Mouse (Mus musculus): ENCODE results near the gene Ghr. TPM values are rescaled to one million over a fixed set of nuclear protein-coding genes. Genes with fewer than 3 reads are reported as not detected.
A peak's percentile ranks its signal among the peaks of the same experiment; 100 is the strongest.

Ghr gene
- polyA plus RNA-seq, 1 experiment from 2014 or later: 8.8 TPM

- 53% methylated on average over 3 of the region's 3 CpGs for WGBS
These were observed 2.0 kb downstream of the Ghr start for GRCm38 (mm10) chr15:3581337-3581736.

GRCm38 (mm10) chr15:3580216-3580615 lies 3.1 kb downstream of the Ghr start:
- Histone ChIP-seq H3K27me3 (peaks cover 6% of the 10 kb centered on the region; the same call in 1 of the 2 replicates), H3K9me3 (no peaks in the 10 kb centered on the region), H3K4me1 (replicated peaks) (peaks cover 9% of the 10 kb centered on the region), H3K36me3 (no peaks in the 10 kb centered on the region), H3K4me2 (replicated peaks) (no peak overlapping the region), H3K4me3 (replicated peaks) (no peak overlapping the region), H3K27ac (no peak overlapping the region), H3K9ac (replicated peaks) (no peak overlapping the region)
- no peak for ATAC-seq
- 86% methylated on average over 2 of the region's 2 CpGs for WGBS

More at GRCm38 (mm10) chr15:3581337-3581736, 2.0 kb downstream of the Ghr start:
- Histone ChIP-seq H3K4me2 (replicated peaks) (peak overlapping the region; percentile 78), H3K27me3 (peaks cover 6% of the 10 kb centered on the region; the same call in 1 of the 2 replicates), H3K4me1 (replicated peaks) (peaks cover 9% of the 10 kb centered on the region), H3K27ac (no peak overlapping the region), H3K4me3 (replicated peaks) (peak overlapping the region; percentile 63; the same call in 1 of the 2 replicates), H3K36me3 (no peaks in the 10 kb centered on the region), H3K9ac (replicated peaks) (no peak overlapping the region), H3K9me3 (no peaks in the 10 kb centered on the region)
- ATAC-seq: no peak

- H3K9ac ChIP-seq (replicated peaks): no peak overlapping the region
- no peak for ATAC-seq
These were observed 4.9 kb downstream of the Ghr start for GRCm38 (mm10) chr15:3578286-3578980.

GRCm38 (mm10) chr15:3569178-3569903 lies 14.0 kb downstream of the Ghr start:
- Histone ChIP-seq H3K4me3 (replicated peaks) (no peak overlapping the region), H3K27ac (no peak overlapping the region), H3K27me3 (no peaks in the 10 kb centered on the region), H3K4me1 (replicated peaks) (no peaks in the 10 kb centered on the region), H3K9me3 (no peaks in the 10 kb centered on the region), H3K9ac (replicated peaks) (no peak overlapping the region), H3K36me3 (no peaks in the 10 kb centered on the region), H3K4me2 (replicated peaks) (no peak overlapping the region)
- 94% methylated on average over 2 of the region's 2 CpGs for WGBS
- ATAC-seq: no peak

More at GRCm38 (mm10) chr15:3578286-3578980, 4.9 kb downstream of the Ghr start:
- WGBS: 76% methylated on average over 5 of the region's 5 CpGs
- Histone ChIP-seq H3K27ac (no peak overlapping the region), H3K36me3 (no peaks in the 10 kb centered on the region), H3K4me2 (replicated peaks) (no peak overlapping the region), H3K4me3 (replicated peaks) (no peak overlapping the region), H3K4me1 (replicated peaks) (peaks cover 9% of the 10 kb centered on the region), H3K27me3 (no peaks in the 10 kb centered on the region; the same call in 1 of the 2 replicates), H3K9me3 (no peaks in the 10 kb centered on the region)

- Histone ChIP-seq H3K27ac (no peak overlapping the region), H3K9me3 (no peaks in the 10 kb centered on the region), H3K27me3 (no peaks in the 10 kb centered on the region), H3K4me1 (replicated peaks) (no peaks in the 10 kb centered on the region), H3K4me3 (replicated peaks) (no peak overlapping the region), H3K4me2 (replicated peaks) (no peak overlapping the region), H3K9ac (replicated peaks) (no peak overlapping the region), H3K36me3 (no peaks in the 10 kb centered on the region)
- 77% methylated on average over 4 of the region's 4 CpGs for WGBS
- ATAC-seq: no peak
These were observed 18.7 kb downstream of the Ghr start for GRCm38 (mm10) chr15:3564570-3564969.

- H3K9ac ChIP-seq (replicated peaks): no peak overlapping the region
- H3K4me3 ChIP-seq (replicated peaks): no peak overlapping the region
- no peaks in the 10 kb centered on the region for H3K4me1 ChIP-seq (replicated peaks)
- no peak overlapping the region for H3K27ac ChIP-seq
- H3K36me3 ChIP-seq: no peaks in the 10 kb centered on the region
- no peak overlapping the region for H3K4me2 ChIP-seq (replicated peaks)
- no peaks in the 10 kb centered on the region for H3K27me3 ChIP-seq
- no peak for ATAC-seq
- H3K9me3 ChIP-seq: no peaks in the 10 kb centered on the region
- 67% methylated on average over 7 of the region's 7 CpGs for WGBS
These were observed 19.3 kb downstream of the Ghr start for GRCm38 (mm10) chr15:3563929-3564516.

- H3K9me3 ChIP-seq: no peaks in the 10 kb centered on the region
- no peaks in the 10 kb centered on the region for H3K27me3 ChIP-seq
- H3K4me1 ChIP-seq (replicated peaks): no peaks in the 10 kb centered on the region
- H3K36me3 ChIP-seq: no peaks in the 10 kb centered on the region
- H3K4me3 ChIP-seq (replicated peaks): no peak overlapping the region
- H3K4me2 ChIP-seq (replicated peaks): no peak overlapping the region
- H3K27ac ChIP-seq: no peak overlapping the region
- H3K9ac ChIP-seq (replicated peaks): no peak overlapping the region
- ATAC-seq: no peak
- 91% methylated on average over 1 of the region's 1 CpGs for WGBS
These were observed 19.8 kb downstream of the Ghr start for GRCm38 (mm10) chr15:3563473-3563872.

- H3K27me3 ChIP-seq: no peaks in the 10 kb centered on the region
- H3K9me3 ChIP-seq: no peaks in the 10 kb centered on the region
- H3K27ac ChIP-seq: no peak overlapping the region
- no peaks in the 10 kb centered on the region for H3K4me1 ChIP-seq (replicated peaks)
- no peak overlapping the region for H3K4me3 ChIP-seq (replicated peaks)
- H3K9ac ChIP-seq (replicated peaks): no peak overlapping the region
- 89% methylated on average over 3 of the region's 3 CpGs for WGBS
- H3K4me2 ChIP-seq (replicated peaks): no peak overlapping the region
- no peak for ATAC-seq
- no peaks in the 10 kb centered on the region for H3K36me3 ChIP-seq
These were observed 24.8 kb downstream of the Ghr start for GRCm38 (mm10) chr15:3558524-3558923.

GRCm38 (mm10) chr15:3544289-3544688 lies 39.0 kb downstream of the Ghr start:
- no peak overlapping the region for H3K27ac ChIP-seq
- ATAC-seq: no peak
- H3K4me2 ChIP-seq (replicated peaks): no peak overlapping the region
- no peak overlapping the region for H3K9ac ChIP-seq (replicated peaks)
- no peaks in the 10 kb centered on the region for H3K4me1 ChIP-seq (replicated peaks)
- 92% methylated on average over 2 of the region's 2 CpGs for WGBS
- H3K27me3 ChIP-seq: no peaks in the 10 kb centered on the region
- no peaks in the 10 kb centered on the region for H3K36me3 ChIP-seq
- no peaks in the 10 kb centered on the region for H3K9me3 ChIP-seq
- no peak overlapping the region for H3K4me3 ChIP-seq (replicated peaks)

- Histone ChIP-seq H3K9ac (replicated peaks) (no peak overlapping the region), H3K27ac (no peak overlapping the region), H3K27me3 (no peaks in the 10 kb centered on the region), H3K4me1 (replicated peaks) (no peaks in the 10 kb centered on the region), H3K9me3 (no peaks in the 10 kb centered on the region), H3K4me2 (replicated peaks) (no peak overlapping the region), H3K4me3 (replicated peaks) (no peak overlapping the region), H3K36me3 (no peaks in the 10 kb centered on the region)
- no peak for ATAC-seq
- 77% methylated on average over 3 of the region's 3 CpGs for WGBS
These were observed 46.9 kb downstream of the Ghr start for GRCm38 (mm10) chr15:3536309-3536900.

GRCm38 (mm10) chr15:3514027-3514426 lies 69.3 kb downstream of the Ghr start:
- Histone ChIP-seq H3K4me1 (replicated peaks) (0 out of 2 replicates have a peak, but pooled peaks cover 2% of the 10 kb centered on the region), H3K27me3 (no peaks in the 10 kb centered on the region), H3K9me3 (no peaks in the 10 kb centered on the region), H3K9ac (replicated peaks) (no peak overlapping the region), H3K27ac (no peak overlapping the region), H3K36me3 (no peaks in the 10 kb centered on the region), H3K4me2 (replicated peaks) (no peak overlapping the region), H3K4me3 (replicated peaks) (no peak overlapping the region)
- 83% methylated on average over 1 of the region's 1 CpGs for WGBS
- no peak for ATAC-seq

GRCm38 (mm10) chr15:3512380-3512779 lies 70.9 kb downstream of the Ghr start:
- Histone ChIP-seq H3K36me3 (no peaks in the 10 kb centered on the region), H3K4me2 (replicated peaks) (no peak overlapping the region), H3K27me3 (no peaks in the 10 kb centered on the region), H3K9ac (replicated peaks) (no peak overlapping the region), H3K4me3 (replicated peaks) (no peak overlapping the region), H3K4me1 (replicated peaks) (0 out of 2 replicates have a peak, but pooled peaks cover 5% of the 10 kb centered on the region), H3K9me3 (no peaks in the 10 kb centered on the region), H3K27ac (no peak overlapping the region)
- WGBS: 83% methylated on average over 1 of the region's 1 CpGs
- ATAC-seq: no peak

Measured in midbrain, embryonic 13.5 days (tissue).